Mouse (Mus musculus) lung, postnatal 0 days (tissue): Measurements from ENCODE around the gene Rangrf. TPM values are rescaled to one million over a fixed set of nuclear protein-coding genes. Genes with fewer than 3 reads are reported as not detected.

Experiments used
- ATAC-seq: fragments of 200-750 bp; cut with Nextera tagmentation; 2 replicates; pipeline ENCODE4 v1.8.0; 2017; ENCODE audit warnings: moderate library complexity
- DNase-seq: peaks from one replicate; pipeline ENCODE4 v3.0.0-alpha.2; 2016; ENCODE audit warnings: low spot score
- H3K27ac ChIP-seq: fragments of 300-500 bp; sonication (generic); 2 replicates; pipeline ENCODE4 v1.5.1; 2014; ENCODE audit warnings: antibody characterized with exemption, mild to moderate bottlenecking, low read length, mixed read lengths
- H3K27me3 ChIP-seq: fragments of 300-500 bp; sonication (generic); replicated peaks from 2 replicates; pipeline ENCODE4 v1.6.1; 2014; ENCODE audit warnings: low read length, mixed read lengths; ENCODE audit not compliant: insufficient read depth
- H3K36me3 ChIP-seq: fragments of 300-500 bp; sonication (generic); 2 replicates; pipeline ENCODE4 v1.6.1; 2014; ENCODE audit warnings: low read length, mixed read lengths; ENCODE audit not compliant: insufficient read depth
- H3K4me1 ChIP-seq: fragments of 300-500 bp; sonication (generic); 2 replicates; pipeline ENCODE4 v1.6.1; 2014; ENCODE audit warnings: antibody characterized with exemption, low read depth, low read length, mixed read lengths; ENCODE audit not compliant: insufficient read depth
- H3K4me2 ChIP-seq: fragments of 300-500 bp; sonication (generic); replicated peaks from 2 replicates; pipeline ENCODE4 v1.6.1; 2014; ENCODE audit warnings: low read depth, mild to moderate bottlenecking, low read length, moderate library complexity, mixed read lengths
- H3K4me3 ChIP-seq: fragments of 300-500 bp; sonication (generic); 2 replicates; pipeline ENCODE4 v1.5.1; 2014; ENCODE audit warnings: low read depth, low read length
- H3K9ac ChIP-seq: fragments of 300-500 bp; sonication (generic); replicated peaks from 2 replicates; pipeline ENCODE4 v1.6.1; 2014; ENCODE audit warnings: low read depth, mild to moderate bottlenecking
- H3K9me3 ChIP-seq: fragments of 300-500 bp; sonication (generic); 2 replicates; pipeline ENCODE4 v1.6.1; 2016; ENCODE audit warnings: low read length, mixed read lengths
- CTCF ChIP-seq: IDR thresholded peaks from 2 replicates; pipeline ENCODE4 v1.5.1; 2016; ENCODE audit warnings: antibody characterized with exemption, mild to moderate bottlenecking
- EP300 ChIP-seq: IDR thresholded peaks from 2 replicates; pipeline ENCODE4 v1.6.1; 2016; ENCODE audit warnings: antibody characterized with exemption, mild to moderate bottlenecking, control low read depth
- WGBS: fragments of 180-500 bp; shearing (Covaris S2); extraction: QIAGEN DNeasy Blood & Tissue Kit; methylation state at CpG from one replicate; pipeline ENCODE4 v1.1.7; 2014; 5-methylcytosine and 5-hydroxymethylcytosine counted together
- polyA plus RNA-seq: library from polyadenylated mRNA; unstranded; fragments of >200 nt; fragmentation: Nextera tagmentation; extraction: Ambion mirVana; gene quantifications from 2 replicates; pipeline ENCODE4 v1.2.1, GENCODE M21; 2015

Gene Rangrf
- polyA plus RNA-seq, 1 experiment from 2014 or later: 18.3 TPM

GRCm38 (mm10) chr11:68961596-68961995 lies 13.4 kb downstream of the Rangrf start:
- TF ChIP-seq EP300: no peak
- no peak for TF ChIP-seq CTCF
- no peak overlapping the region for H3K4me2 ChIP-seq
- WGBS: 40% methylated on average over 3 of the region's 3 CpGs

GRCm38 (mm10) chr11:68957971-68958370 lies 17.0 kb downstream of the Rangrf start:
- no peak for DNase-seq
- 100% methylated on average over 1 of the region's 1 CpGs for WGBS
- Histone ChIP-seq H3K27me3 (peaks cover 4% of the 10 kb centered on the region; the same call in 1 of the 2 replicates), H3K4me1 (0 out of 2 replicates have a peak, but pooled peaks cover 2% of the 10 kb centered on the region), H3K36me3 (no peaks in the 10 kb centered on the region), H3K27ac (0 out of 2 replicates have a peak overlapping the region, but pooled peaks have one; percentile 79), H3K4me2 (no peak overlapping the region), H3K4me3 (no peak overlapping the region), H3K9me3 (no peaks in the 10 kb centered on the region), H3K9ac (no peak overlapping the region)
- TF ChIP-seq EP300: no peak
- TF ChIP-seq CTCF: no peak
- no peak for ATAC-seq

More at GRCm38 (mm10) chr11:68961596-68961995, 13.4 kb downstream of the Rangrf start:
- H3K4me3 ChIP-seq: no peak overlapping the region
- H3K36me3 ChIP-seq: no peaks in the 10 kb centered on the region
- H3K27me3 ChIP-seq: no peaks in the 10 kb centered on the region
- DNase-seq (no peak), ATAC-seq (no peak)
- no peak overlapping the region for H3K9ac ChIP-seq
- no peak overlapping the region for H3K27ac ChIP-seq
- H3K4me1 ChIP-seq: no peaks in the 10 kb centered on the region
- H3K9me3 ChIP-seq: no peaks in the 10 kb centered on the region

GRCm38 (mm10) chr11:68957308-68957707 lies 17.7 kb downstream of the Rangrf start, which contains the start of gene Arhgef15:
Gene Arhgef15 (minus strand): TSS chr11:68957480.
- H3K36me3 ChIP-seq: no peaks in the 10 kb centered on the region
- peaks cover 4% of the 10 kb centered on the region; the same call in 1 of the 2 replicates for H3K27me3 ChIP-seq
- no peak for TF ChIP-seq CTCF
- TF ChIP-seq EP300: no peak
- no peaks in the 10 kb centered on the region for H3K9me3 ChIP-seq
- peak within 1 kb of the TSS; percentile 79 for H3K27ac ChIP-seq
- peak within 1 kb of the TSS; percentile 33 for H3K4me3 ChIP-seq
- WGBS: 29% methylated on average over 8 of the region's 8 CpGs
- 0 out of 2 replicates have a peak, but pooled peaks cover 2% of the 10 kb centered on the region for H3K4me1 ChIP-seq
- peak; percentile 54 for DNase-seq
- H3K4me2 ChIP-seq: peak within 1 kb of the TSS; percentile 55
- H3K9ac ChIP-seq: 0 out of 2 replicates have a peak within 1 kb of the TSS, but pooled peaks have one; percentile 9
- peak; percentile 70 for ATAC-seq

GRCm38 (mm10) chr11:68956697-68957096 lies 18.3 kb downstream of the Rangrf start:
- peaks cover 4% of the 10 kb centered on the region; the same call in 1 of the 2 replicates for H3K27me3 ChIP-seq
- 0 out of 2 replicates have a peak, but pooled peaks cover 2% of the 10 kb centered on the region for H3K4me1 ChIP-seq
- H3K9ac ChIP-seq: 0 out of 2 replicates have a peak overlapping the region, but pooled peaks have one; percentile 9
- WGBS: 24% methylated on average over 13 of the region's 13 CpGs
- TF ChIP-seq CTCF (no peak), EP300 (no peak)
- peak overlapping the region; percentile 33 for H3K4me3 ChIP-seq
- H3K4me2 ChIP-seq: peak overlapping the region; percentile 55
- DNase-seq (no peak), ATAC-seq (peak; percentile 77)
- no peaks in the 10 kb centered on the region for H3K9me3 ChIP-seq
- peak overlapping the region; percentile 79 for H3K27ac ChIP-seq
- H3K36me3 ChIP-seq: no peaks in the 10 kb centered on the region

GRCm38 (mm10) chr11:68956107-68956506 lies 18.9 kb downstream of the Rangrf start:
- 0 out of 2 replicates have a peak overlapping the region, but pooled peaks have one; percentile 9 for H3K9ac ChIP-seq
- TF ChIP-seq EP300: no peak
- TF ChIP-seq CTCF: no peak
- ATAC-seq (peak; percentile 73), DNase-seq (peak; percentile 59)
- peak overlapping the region; percentile 79 for H3K27ac ChIP-seq
- 44% methylated on average over 3 of the region's 3 CpGs for WGBS
- no peaks in the 10 kb centered on the region for H3K36me3 ChIP-seq
- 0 out of 2 replicates have a peak, but pooled peaks cover 2% of the 10 kb centered on the region for H3K4me1 ChIP-seq
- peak overlapping the region; percentile 55 for H3K4me2 ChIP-seq
- peaks cover 4% of the 10 kb centered on the region; the same call in 1 of the 2 replicates for H3K27me3 ChIP-seq
- H3K4me3 ChIP-seq: peak overlapping the region; percentile 33
- no peaks in the 10 kb centered on the region for H3K9me3 ChIP-seq

GRCm38 (mm10) chr11:68955473-68955872 lies 19.5 kb downstream of the Rangrf start:
- H3K9me3 ChIP-seq: no peaks in the 10 kb centered on the region
- peak overlapping the region; percentile 55 for H3K4me2 ChIP-seq
- DNase-seq (no peak), ATAC-seq (no peak)
- H3K4me1 ChIP-seq: 0 out of 2 replicates have a peak, but pooled peaks cover 2% of the 10 kb centered on the region
- peaks cover 4% of the 10 kb centered on the region; the same call in 1 of the 2 replicates for H3K27me3 ChIP-seq
- no peaks in the 10 kb centered on the region for H3K36me3 ChIP-seq
- WGBS: 53% methylated on average over 5 of the region's 5 CpGs
- TF ChIP-seq EP300 (no peak), CTCF (no peak)
- H3K27ac ChIP-seq: no peak overlapping the region
- H3K4me3 ChIP-seq: no peak overlapping the region
- no peak overlapping the region for H3K9ac ChIP-seq
